Mouse (Mus musculus) cortical plate, adult 2 months (tissue): Measurements from ENCODE around the gene Azgp1.

Experiments used
- CTCF ChIP-seq: fragments of 200-500 bp; IDR thresholded peaks from 2 replicates; pipeline ENCODE4 v1.5.1; 2011; ENCODE audit warnings: mild to moderate bottlenecking, control low read depth, low read length; ENCODE audit not compliant: insufficient read depth; ENCODE audit errors: extremely low read depth
- POLR2A ChIP-seq: fragments of 200-500 bp; IDR thresholded peaks from 2 replicates; pipeline ENCODE4 v1.6.1; 2011; ENCODE audit warnings: mild to moderate bottlenecking, low read length, control low read depth; ENCODE audit not compliant: insufficient read depth; ENCODE audit errors: extremely low read depth

DNA sequence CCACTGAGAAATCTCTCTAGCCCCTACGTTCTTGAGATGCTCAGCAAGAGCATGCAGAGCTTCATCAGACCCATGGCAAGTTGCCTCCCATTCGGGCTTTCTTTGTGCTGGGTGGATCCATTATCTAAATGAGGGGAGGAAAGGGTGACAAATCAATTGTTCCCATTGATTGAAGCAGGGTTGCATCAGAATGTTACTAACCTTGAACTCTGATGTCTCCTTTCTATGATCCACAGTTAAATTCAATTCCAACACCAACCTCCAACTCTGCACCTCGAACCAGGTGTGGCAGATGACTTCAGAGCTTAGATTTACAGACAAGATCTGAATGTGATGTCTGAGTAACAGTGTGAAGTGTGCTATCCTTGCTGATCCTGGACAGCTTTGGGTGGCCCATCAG, 6.6 kb upstream of the Azgp1 start:
- TF ChIP-seq CTCF, result no peak
- TF ChIP-seq POLR2A, result no peak
